Mouse (Mus musculus) kidney, embryonic 16.5 days (tissue): ENCODE results near the gene Krt8. TPM values are rescaled to one million over a fixed set of nuclear protein-coding genes. Genes with fewer than 3 reads are reported as not detected.
"Not testable (repeated sequence)": the region's sequence is repeated elsewhere in the genome, so short reads cannot be mapped to it uniquely, and the experiment has no call there.

Experiments
- ATAC-seq: fragments of 200-750 bp; cut with Nextera tagmentation; 2 replicates; pipeline ENCODE4 v1.8.0; 2017; ENCODE audit warnings: moderate TSS enrichment; ENCODE audit not compliant: low FRiP score, low TSS enrichment
- H3K27ac ChIP-seq: fragments of 300-500 bp; sonication (generic); 2 replicates; pipeline ENCODE4 v1.5.1; 2014; ENCODE audit warnings: low read length
- H3K27me3 ChIP-seq: fragments of 300-500 bp; sonication (generic); 2 replicates; pipeline ENCODE4 v1.6.1; 2014; ENCODE audit warnings: low read length, control low read depth, mixed read lengths; ENCODE audit not compliant: insufficient read depth
- H3K36me3 ChIP-seq: fragments of 300-500 bp; sonication (generic); 2 replicates; pipeline ENCODE4 v1.6.1; 2014; ENCODE audit warnings: low read length, control low read depth, mixed read lengths; ENCODE audit not compliant: insufficient read depth
- H3K4me1 ChIP-seq: fragments of 300-500 bp; sonication (generic); 2 replicates; pipeline ENCODE4 v1.6.1; 2014; ENCODE audit warnings: low read length, control low read depth, mixed read lengths; ENCODE audit not compliant: insufficient read depth
- H3K4me2 ChIP-seq: fragments of 300-500 bp; sonication (generic); replicated peaks from 2 replicates; pipeline ENCODE4 v1.6.1; 2014; ENCODE audit warnings: low read depth, low read length
- H3K4me3 ChIP-seq: fragments of 300-500 bp; sonication (generic); 2 replicates; pipeline ENCODE4 v1.5.1; 2014; ENCODE audit warnings: mild to moderate bottlenecking, low read length
- H3K9ac ChIP-seq: fragments of 300-500 bp; sonication (generic); replicated peaks from 2 replicates; pipeline ENCODE4 v1.6.1; 2014; ENCODE audit warnings: low read length
- H3K9me3 ChIP-seq: fragments of 300-500 bp; sonication (generic); 2 replicates; pipeline ENCODE4 v1.6.1; 2016; ENCODE audit warnings: low read length, control low read depth
- WGBS: fragments of 180-500 bp; shearing (Covaris S2); extraction: QIAGEN DNeasy Blood & Tissue Kit; methylation state at CpG from one replicate; pipeline ENCODE4 v1.1.7; 2014; 5-methylcytosine and 5-hydroxymethylcytosine counted together
- polyA plus RNA-seq: library from polyadenylated mRNA; unstranded; fragments of >200 nt; fragmentation: Nextera tagmentation; extraction: Ambion mirVana; gene quantifications from 2 replicates; pipeline ENCODE4 v1.2.1, GENCODE M21; 2015

Gene Krt8
- polyA plus RNA-seq, 1 experiment from 2014 or later = 282 TPM

GRCm38 (mm10) chr15:101999676-102000335 is 4.5 kb downstream of the Krt8 start:
- Histone ChIP-seq H3K27me3 (peaks cover 17% of the 10 kb centered on the region), H3K9me3 (peaks cover 5% of the 10 kb centered on the region; the same call in 1 of the 2 replicates), H3K27ac (no peak overlapping the region), H3K4me1 (peaks cover 5% of the 10 kb centered on the region), H3K36me3 (no peaks in the 10 kb centered on the region), H3K4me3 (no peak overlapping the region), H3K4me2 (no peak overlapping the region), H3K9ac (no peak overlapping the region)
- no peak for ATAC-seq
- WGBS = 87% methylated on average over 11 of the region's 11 CpGs

GRCm38 (mm10) chr15:101999156-101999555 is 5.1 kb downstream of the Krt8 start:
- WGBS = 93% methylated on average over 11 of the region's 11 CpGs
- ATAC-seq = no peak
- no peak overlapping the region for H3K9ac ChIP-seq
- H3K4me3 ChIP-seq = no peak overlapping the region
- peaks cover 5% of the 10 kb centered on the region for H3K4me1 ChIP-seq
- peaks cover 11% of the 10 kb centered on the region for H3K27me3 ChIP-seq
- H3K4me2 ChIP-seq = no peak overlapping the region
- H3K27ac ChIP-seq = no peak overlapping the region
- no peaks in the 10 kb centered on the region for H3K36me3 ChIP-seq
- peaks cover 5% of the 10 kb centered on the region; the same call in 1 of the 2 replicates for H3K9me3 ChIP-seq

GRCm38 (mm10) chr15:101996450-101997078 is 7.7 kb downstream of the Krt8 start:
- not testable (repeated sequence) for H3K9me3 ChIP-seq, H3K4me1 ChIP-seq, H3K27me3 ChIP-seq, H3K36me3 ChIP-seq, H3K27ac ChIP-seq, ATAC-seq, H3K9ac ChIP-seq, H3K4me3 ChIP-seq, H3K4me2 ChIP-seq
- 62% methylated on average over 11 of the region's 11 CpGs for WGBS

- ATAC-seq = no peak
- Histone ChIP-seq H3K4me3 (no peak overlapping the region), H3K4me1 (no peaks in the 10 kb centered on the region), H3K9ac (no peak overlapping the region), H3K4me2 (no peak overlapping the region), H3K27ac (no peak overlapping the region), H3K36me3 (no peaks in the 10 kb centered on the region), H3K27me3 (no peaks in the 10 kb centered on the region), H3K9me3 (peaks cover 5% of the 10 kb centered on the region; the same call in 1 of the 2 replicates)
- WGBS = 91% methylated on average over 4 of the region's 4 CpGs
Measured at GRCm38 (mm10) chr15:101995484-101996236, 8.6 kb downstream of the Krt8 start.

GRCm38 (mm10) chr15:101994365-101994764 is 9.9 kb downstream of the Krt8 start:
- Histone ChIP-seq H3K9ac (no peak overlapping the region), H3K27me3 (no peaks in the 10 kb centered on the region), H3K27ac (no peak overlapping the region), H3K36me3 (no peaks in the 10 kb centered on the region), H3K4me2 (no peak overlapping the region), H3K4me3 (no peak overlapping the region), H3K9me3 (peaks cover 5% of the 10 kb centered on the region; the same call in 1 of the 2 replicates), H3K4me1 (no peaks in the 10 kb centered on the region)
- WGBS = 88% methylated on average over 6 of the region's 6 CpGs
- ATAC-seq = no peak

- Histone ChIP-seq H3K4me3 (no peak overlapping the region), H3K4me1 (0 out of 2 replicates have a peak, but pooled peaks cover 3% of the 10 kb centered on the region), H3K36me3 (no peaks in the 10 kb centered on the region), H3K4me2 (no peak overlapping the region), H3K27ac (no peak overlapping the region), H3K27me3 (no peaks in the 10 kb centered on the region; the same call in 1 of the 2 replicates), H3K9ac (no peak overlapping the region), H3K9me3 (peaks cover 5% of the 10 kb centered on the region; the same call in 1 of the 2 replicates)
- WGBS = 90% methylated on average over 6 of the region's 6 CpGs
- ATAC-seq = no peak
Measured at GRCm38 (mm10) chr15:101990946-101991345, 13.3 kb downstream of the Krt8 start.

- 71% methylated on average over 8 of the region's 8 CpGs for WGBS
Measured at GRCm38 (mm10) chr15:101988714-101989113, 15.6 kb downstream of the Krt8 start.

GRCm38 (mm10) chr15:101988119-101988518 is 16.2 kb downstream of the Krt8 start:
- no peaks in the 10 kb centered on the region for H3K36me3 ChIP-seq
- H3K4me3 ChIP-seq = no peak overlapping the region
- no peak for ATAC-seq
- no peak overlapping the region for H3K9ac ChIP-seq
- H3K9me3 ChIP-seq = no peaks in the 10 kb centered on the region
- H3K4me2 ChIP-seq = no peak overlapping the region
- H3K4me1 ChIP-seq = peaks cover 12% of the 10 kb centered on the region; the same call in 1 of the 2 replicates
- no peaks in the 10 kb centered on the region; the same call in 1 of the 2 replicates for H3K27me3 ChIP-seq
- H3K27ac ChIP-seq = no peak overlapping the region
- under 1% methylated on average over 10 of the region's 10 CpGs for WGBS

More at GRCm38 (mm10) chr15:101988714-101989113, 15.6 kb downstream of the Krt8 start:
- Histone ChIP-seq H3K4me1 (peaks cover 10% of the 10 kb centered on the region; the same call in 1 of the 2 replicates), H3K27me3 (no peaks in the 10 kb centered on the region; the same call in 1 of the 2 replicates), H3K27ac (no peak overlapping the region), H3K36me3 (no peaks in the 10 kb centered on the region), H3K4me3 (no peak overlapping the region), H3K9ac (no peak overlapping the region), H3K9me3 (no peaks in the 10 kb centered on the region), H3K4me2 (no peak overlapping the region)
- ATAC-seq = no peak

GRCm38 (mm10) chr15:101984746-101985145 is 19.5 kb downstream of the Krt8 start:
- WGBS = 15% methylated on average over 6 of the region's 6 CpGs
- Histone ChIP-seq H3K27me3 (no peaks in the 10 kb centered on the region; the same call in 1 of the 2 replicates), H3K9ac (peak overlapping the region; percentile 54; the same call in 1 of the 2 replicates), H3K9me3 (no peaks in the 10 kb centered on the region), H3K36me3 (no peaks in the 10 kb centered on the region), H3K27ac (no peak overlapping the region), H3K4me3 (no peak overlapping the region), H3K4me1 (peaks cover 12% of the 10 kb centered on the region; the same call in 1 of the 2 replicates), H3K4me2 (peak overlapping the region; percentile 61; the same call in 1 of the 2 replicates)
- no peak for ATAC-seq
